Mouse (Mus musculus) CH12.LX (cell line): ENCODE results near the gene Zscan4-ps2.
"Not testable (repeated sequence)": the region's sequence is repeated elsewhere in the genome, so short reads cannot be mapped to it uniquely, and the experiment has no call there.

ENCODE experiments used
- CTCF ChIP-seq, 2 experiments: IDR thresholded peaks in 1 of 2; conservative IDR thresholded peaks in 1 of 2; 2 replicates each; pipeline ENCODE4 v1.5.1; 2011 to 2012; ENCODE audit warnings: low read depth in 2 of 2, low read length in 2 of 2, improper control_type of control experiment in 1 of 2, inconsistent platforms in 1 of 2, mild to moderate bottlenecking in 1 of 2, moderate library complexity in 1 of 2
- EP300 ChIP-seq: IDR thresholded peaks from 2 replicates; pipeline ENCODE4 v1.6.1; 2011; ENCODE audit warnings: low read length, improper control_type of control experiment
- GABPA ChIP-seq: IDR thresholded peaks from 2 replicates; pipeline ENCODE4 v1.6.1; 2012; ENCODE audit warnings: low read depth, low read length, improper control_type of control experiment, inconsistent platforms; ENCODE audit not compliant: insufficient replicate concordance
- KAT2A ChIP-seq: IDR thresholded peaks from 2 replicates; pipeline ENCODE4 v1.6.1; 2012; ENCODE audit warnings: low read length, improper control_type of control experiment, inconsistent platforms; ENCODE audit not compliant: insufficient replicate concordance
- MAX ChIP-seq: IDR thresholded peaks from 2 replicates; pipeline ENCODE4 v1.6.1; 2011; ENCODE audit warnings: low read length, improper control_type of control experiment
- MXI1 ChIP-seq: IDR thresholded peaks from 2 replicates; pipeline ENCODE4 v1.6.1; 2011; ENCODE audit warnings: mild to moderate bottlenecking, low read depth, low read length, improper control_type of control experiment
- UBTF ChIP-seq: IDR thresholded peaks from 2 replicates; pipeline ENCODE4 v1.6.1; 2012; ENCODE audit warnings: low read depth, mild to moderate bottlenecking, inconsistent platforms, low read length, improper control_type of control experiment, moderate library complexity
- USF2 ChIP-seq: conservative IDR thresholded peaks from 2 replicates; pipeline ENCODE4 v1.6.1; 2011; ENCODE audit warnings: low read depth, low read length, improper control_type of control experiment
- ZKSCAN1 ChIP-seq: IDR thresholded peaks from 2 replicates; pipeline ENCODE4 v1.6.1; 2012; ENCODE audit warnings: low read depth, inconsistent platforms, low read length, improper control_type of control experiment, borderline replicate concordance

DNA sequence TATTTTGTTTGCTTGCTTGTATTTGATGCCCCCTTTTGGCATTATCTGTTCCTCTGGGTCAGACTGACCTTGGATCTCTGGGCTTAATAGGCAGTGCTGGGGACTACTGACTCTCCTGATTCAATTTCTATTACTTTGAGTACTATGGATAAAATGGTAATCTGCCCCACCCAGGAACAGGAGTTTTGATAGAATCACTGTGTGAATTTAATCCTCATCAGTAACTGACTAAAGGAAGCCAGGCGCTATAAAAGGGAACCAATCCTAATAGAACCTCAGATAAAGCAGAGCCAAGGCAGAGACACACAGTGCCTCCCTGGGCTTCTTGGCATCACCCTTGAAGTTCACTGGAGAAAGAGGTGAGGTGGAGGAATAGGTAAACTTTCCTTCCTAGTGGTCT lies at the start of gene Zscan4-ps2:
- not testable (repeated sequence) for TF ChIP-seq KAT2A; MXI1; GABPA; MAX; EP300; CTCF (conservative IDR thresholded peaks at IDR 0.05 in 1 of 2, IDR thresholded peaks at IDR 0.05 in 1 of 2; ENCODE audit: low read depth in 2 of 2, low read length in 2 of 2); ZKSCAN1; USF2; UBTF
